Mouse (Mus musculus): ENCODE measurements at regions not wholly inside any gene's neighbourhood (a gene's known extent, or its start where the extent isn't known, plus 50 kb on each side); places are given as distances from the start of the nearest gene placed in this dataset.
A peak's percentile ranks its signal among the peaks of the same experiment; 100 is the strongest.

DNA sequence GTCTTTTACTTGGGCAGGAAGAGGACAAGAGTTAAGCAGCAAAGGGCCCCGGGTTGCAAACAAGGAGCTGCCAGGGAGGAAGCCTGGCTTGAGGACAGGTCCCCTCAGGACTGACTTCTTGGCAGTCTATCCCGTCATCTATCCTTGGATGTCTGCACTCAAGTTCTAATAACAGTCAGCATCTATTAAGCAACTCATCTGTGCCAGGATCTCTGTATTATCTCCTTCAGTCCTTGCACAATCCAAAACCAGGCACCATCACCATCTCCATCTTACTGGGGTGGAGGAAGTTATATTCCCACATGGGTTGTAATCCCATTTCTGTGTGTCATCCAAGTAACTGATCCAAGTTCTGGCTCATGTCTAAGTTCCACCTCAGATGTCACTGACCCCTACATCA lies 87.1 kb upstream of the Lifr start:
- DNase-seq (ENCODE audit: low read depth, low spot score), result no peak

- peak; percentile 56 for DNase-seq (ENCODE audit: low read depth, low spot score)
Observed at GRCm38 (mm10) chr15:7005142-7005541, 85.3 kb upstream of the Lifr start.

- DNase-seq (ENCODE audit: low read depth, low spot score), result no peak
Observed at GRCm38 (mm10) chr15:7006271-7006670, 84.1 kb upstream of the Lifr start.

DNA sequence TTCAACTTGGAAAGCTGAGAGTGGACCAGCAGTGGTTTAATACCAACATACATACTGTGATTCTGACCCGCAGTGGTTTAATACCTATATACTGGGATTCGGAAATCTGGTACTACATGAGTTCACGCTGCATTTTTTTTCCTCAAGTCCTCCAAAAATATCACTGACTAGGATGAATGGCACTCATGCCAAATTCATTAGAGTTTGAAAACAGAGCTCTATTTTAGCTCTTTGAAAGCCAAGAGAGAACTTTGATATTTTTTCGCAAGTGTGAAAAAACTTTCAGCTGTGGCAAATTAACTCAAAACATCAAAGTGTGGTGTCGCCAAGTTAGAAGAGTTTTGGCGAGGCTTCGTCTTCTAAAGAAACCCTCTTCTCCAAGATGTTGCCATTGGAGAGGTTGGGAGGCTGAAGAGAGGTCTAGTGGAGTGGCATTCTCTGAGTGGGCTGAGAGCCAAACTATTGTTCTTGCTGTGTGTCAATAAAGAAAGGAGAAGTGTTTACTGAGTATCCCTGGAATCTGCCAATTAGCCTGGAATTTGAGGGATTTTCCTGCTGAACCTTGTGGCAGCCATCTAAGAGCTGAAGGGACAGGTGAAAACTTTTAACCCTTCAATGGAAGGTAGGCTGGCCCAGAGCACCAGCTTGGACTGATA lies 81.6 kb upstream of the Lifr start:
- peak; percentile 38 for DNase-seq (ENCODE audit: low read depth, low spot score)

GRCm38 (mm10) chr15:7010966-7011695 lies 79.3 kb upstream of the Lifr start:
- no peak for DNase-seq (ENCODE audit: low read depth, low spot score)

DNA sequence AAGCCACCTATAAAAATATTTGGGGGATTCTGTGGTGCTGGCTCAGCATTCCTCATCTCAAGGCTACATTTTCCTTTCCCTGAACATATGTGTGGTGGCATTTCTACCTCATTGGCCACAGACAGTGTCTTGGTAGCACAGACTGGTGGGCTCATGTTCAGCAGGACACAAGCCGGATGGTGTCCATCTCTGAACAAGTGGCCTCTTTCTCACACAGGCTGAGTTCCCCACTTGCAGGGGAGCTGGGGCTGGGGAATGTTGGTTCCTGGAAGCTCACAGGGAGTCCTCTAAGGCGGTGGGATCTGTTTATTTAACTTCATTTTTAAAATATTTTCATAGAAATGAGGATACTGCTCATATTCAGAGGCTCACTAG lies 78.7 kb upstream of the Lifr start:
- no peak for DNase-seq (ENCODE audit: low read depth, low spot score)

DNA sequence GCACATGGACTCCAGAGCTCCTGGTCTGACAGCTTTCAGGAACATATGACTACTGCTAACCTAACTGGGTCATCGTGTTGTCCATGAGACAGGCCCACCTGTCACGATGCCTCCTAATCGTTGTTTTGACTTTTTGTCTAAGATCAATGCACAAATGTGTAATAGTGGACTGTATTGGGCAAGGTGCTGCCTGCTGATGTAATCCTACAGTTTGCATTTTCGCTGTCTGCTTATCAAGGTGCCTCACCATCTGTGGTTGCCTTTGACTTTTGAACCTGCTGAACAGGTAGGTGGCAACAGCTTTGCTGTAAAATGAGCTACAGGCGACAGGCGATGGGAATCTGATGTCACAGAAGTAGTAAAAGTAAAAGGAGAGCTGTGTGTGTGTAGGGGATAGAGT lies 78.0 kb upstream of the Lifr start:
- no peak for DNase-seq (ENCODE audit: low read depth, low spot score)

- DNase-seq (ENCODE audit: low read depth, low spot score), result no peak
Observed at GRCm38 (mm10) chr15:7013047-7013446, 77.4 kb upstream of the Lifr start.

- no peak for DNase-seq (ENCODE audit: low read depth, low spot score)
Observed at GRCm38 (mm10) chr15:7014984-7015383, 75.4 kb upstream of the Lifr start.

DNA sequence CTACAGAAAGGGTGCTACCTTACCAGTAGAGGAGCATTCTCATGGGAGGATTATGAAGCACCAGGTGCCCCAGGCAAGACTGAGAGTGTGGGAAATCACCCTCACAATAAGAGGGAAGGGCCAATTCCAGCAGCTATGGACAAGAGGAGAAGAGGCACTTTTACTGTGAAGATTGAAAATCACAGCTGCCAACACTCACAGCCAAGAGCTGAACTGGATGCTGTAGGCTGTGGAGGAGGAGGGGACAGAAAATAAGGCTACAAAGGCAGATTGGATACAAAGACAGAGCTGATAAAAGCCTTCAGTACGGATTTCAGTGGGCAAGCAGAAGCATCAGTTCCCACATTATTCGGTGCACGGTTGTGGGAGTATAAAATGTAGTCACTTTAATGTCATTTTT lies 74.4 kb upstream of the Lifr start:
- no peak for DNase-seq (ENCODE audit: low read depth, low spot score)

DNA sequence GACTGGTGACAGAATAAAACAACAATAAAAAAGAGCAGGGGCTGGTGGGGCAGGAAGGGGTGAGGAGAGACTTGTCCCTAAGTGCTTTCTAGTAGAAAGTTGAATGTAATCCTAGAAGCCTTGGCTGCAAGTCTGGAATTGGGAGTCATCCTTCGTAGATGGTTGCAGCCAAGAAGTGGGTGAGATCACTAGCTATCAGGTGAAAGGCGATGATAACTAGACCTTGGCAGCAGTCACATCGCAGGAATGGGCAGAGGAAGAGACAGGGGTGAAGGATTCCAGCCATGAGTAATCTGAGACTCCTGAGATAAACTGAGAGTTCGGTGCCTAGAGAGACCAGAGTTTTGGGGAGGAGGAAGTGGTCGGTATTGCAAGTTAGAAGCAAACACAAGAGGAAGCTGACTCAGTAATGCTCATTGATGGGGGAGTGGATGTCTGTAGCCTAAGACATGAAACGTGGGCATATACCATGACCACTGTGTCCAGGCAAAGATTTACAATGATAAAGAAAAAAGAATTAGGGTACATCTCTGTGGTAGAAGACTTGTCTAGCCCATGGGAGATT lies 73.1 kb upstream of the Lifr start:
- DNase-seq (ENCODE audit: low read depth, low spot score), result no peak

- no peak for DNase-seq (ENCODE audit: low read depth, low spot score)
Observed at GRCm38 (mm10) chr15:7022660-7023059, 67.8 kb upstream of the Lifr start.

DNA sequence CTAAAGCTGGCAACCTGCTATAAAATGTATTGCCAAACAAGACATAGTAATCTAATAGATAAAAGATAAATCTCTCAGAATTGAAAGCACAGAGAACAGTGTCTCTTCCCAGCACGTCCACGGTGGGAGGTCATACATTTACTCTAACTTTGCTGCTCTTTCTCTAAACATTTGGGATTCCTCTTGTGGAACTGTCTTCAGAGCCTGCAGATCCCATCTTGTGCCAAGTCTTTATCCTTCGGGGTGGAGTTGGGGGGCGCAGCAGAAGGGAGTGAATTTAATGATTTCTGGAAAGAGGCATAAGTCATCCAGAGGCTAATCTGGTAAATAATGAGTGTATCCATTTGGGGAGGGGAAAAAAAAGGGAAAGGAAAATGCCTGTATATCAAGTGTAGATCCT lies 65.2 kb upstream of the Lifr start:
- DNase-seq (ENCODE audit: low read depth, low spot score), result no peak

DNA sequence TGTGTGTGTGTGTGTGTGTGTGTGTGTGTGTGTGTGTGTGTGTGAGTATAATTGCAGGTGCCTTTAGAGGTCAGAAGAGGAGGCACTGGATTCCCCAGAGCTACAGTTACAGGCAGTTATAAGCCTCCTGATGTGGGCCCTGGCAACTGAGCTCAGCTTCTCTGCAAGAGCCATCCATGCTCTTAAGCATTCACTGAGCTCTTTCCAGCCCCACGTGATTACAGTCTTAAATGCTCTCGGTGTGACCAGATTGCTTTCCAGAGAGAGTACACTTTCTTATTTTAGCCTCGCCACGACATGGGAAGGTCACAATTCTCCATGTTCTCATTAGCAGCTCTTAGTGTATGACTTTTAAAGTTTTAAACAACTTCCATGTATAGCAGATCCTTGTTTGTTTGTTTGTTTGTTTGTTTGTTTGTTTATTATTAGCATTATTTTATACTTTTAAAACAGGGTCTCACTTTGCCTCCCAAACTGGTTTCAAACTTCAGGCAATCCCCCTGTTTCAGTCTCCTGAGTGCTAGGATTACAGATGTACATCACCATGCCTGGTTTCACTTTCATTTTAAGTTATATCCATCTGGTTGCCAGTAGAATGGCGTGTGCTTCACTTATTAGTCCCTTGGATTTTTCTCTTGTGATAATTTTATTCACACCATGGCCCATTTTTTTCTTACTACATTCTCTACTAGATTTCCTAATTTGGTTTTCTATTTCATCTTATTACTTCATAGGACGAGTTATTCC lies 58.9 kb upstream of the Lifr start:
- DNase-seq (ENCODE audit: low read depth, low spot score), result no peak

- peak; percentile 57 for DNase-seq (ENCODE audit: low read depth, low spot score)
Observed at GRCm38 (mm10) chr15:7037475-7037874, 52.9 kb upstream of the Lifr start.

DNA sequence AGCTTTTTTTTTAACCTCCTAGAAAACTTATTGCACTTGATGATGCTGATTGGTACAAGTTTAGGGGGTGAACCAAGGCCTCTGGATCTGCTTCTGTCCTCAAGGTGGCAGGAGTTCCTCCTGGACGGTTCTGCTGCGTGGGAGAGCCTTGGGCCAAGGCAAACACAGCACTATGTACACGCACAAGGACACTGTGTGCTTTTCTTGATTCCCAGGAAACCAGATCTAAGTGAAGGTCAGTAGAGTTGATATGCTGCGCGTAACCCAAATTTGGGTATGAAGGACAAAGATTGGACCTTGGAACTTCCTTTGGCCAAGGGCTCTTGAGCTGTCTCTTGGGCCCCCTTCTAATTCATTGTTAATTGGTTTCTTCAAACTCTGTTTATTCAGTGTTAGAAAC lies 51.3 kb upstream of the Lifr start:
- DNase-seq (ENCODE audit: low read depth, low spot score), result no peak

- no peak for DNase-seq (ENCODE audit: low read depth, low spot score)
Observed at GRCm38 (mm10) chr15:7039825-7040224, 50.6 kb upstream of the Lifr start.
